Comparison of ENCODE assay signal across 18 mouse cellular contexts in the genomic region with DNA sequence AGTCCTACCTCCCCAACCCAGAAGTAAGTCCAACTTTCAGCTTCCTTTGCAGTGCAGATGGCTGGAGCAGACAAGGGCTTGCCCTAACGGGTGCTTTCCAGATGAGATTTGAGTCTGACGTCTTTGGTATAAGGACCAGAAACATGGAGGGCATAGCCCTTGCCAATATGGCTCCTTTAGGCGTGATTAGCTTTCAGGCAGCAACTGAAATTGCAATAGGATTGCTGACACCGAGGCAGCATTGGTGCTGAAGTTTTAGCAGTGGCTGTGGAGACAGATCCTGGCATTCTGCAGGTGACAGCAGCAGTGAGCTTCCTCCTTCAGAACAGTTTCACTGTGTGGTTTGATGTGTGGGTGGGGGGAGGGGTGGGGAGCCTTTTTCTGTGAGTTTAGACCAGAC. TPM values are rescaled to one million over a fixed set of nuclear protein-coding genes. Genes with fewer than 3 reads are reported as not detected.
DNase-seq lines count a peak whose midpoint lies in the region; ATAC-seq and TF ChIP-seq lines count a peak whose summit lies in the region.
"Had no signal": no experiment of that assay in that cellular context is flagged by ENCODE, and none has a peak within 500 bp of the region (broad histone marks: within the 10 kb centered on the region; RNA-seq: fewer than 3 reads in every experiment).

No protein-coding gene starts in this region.

- ATAC-seq in frontal cortex, adult (ENCODE audit: low TSS enrichment) = peak; percentile 50; the same call in 1 of the 2 replicates
- ATAC-seq in megakaryocyte progenitor cell, adult 5-6 weeks (replicated peaks; ENCODE audit: poor library complexity) = peak; percentile 82
- ATAC-seq: forebrain, embryonic 13.5 days; intestine, embryonic 15.5 days; Patski had no signal

- WGBS in bone marrow, adult 2 months = 2% methylated on average over 4 of the region's 4 CpGs

- peaks cover 3% of the 10 kb centered on the region for H3K4me1 ChIP-seq in bone marrow, adult 2 months (ENCODE audit: control insufficient read depth, insufficient read depth, low read length)
- H3K4me1 ChIP-seq: embryonic facial prominence, embryonic 12.5 days; forebrain, embryonic 13.5 days; intestine, embryonic 15.5 days had no signal

- H3K27ac ChIP-seq in bone marrow, adult 2 months (ENCODE audit: control insufficient read depth, insufficient read depth, low read depth, low read length, poor library complexity) = peak overlapping the region; percentile 87
- H3K27ac ChIP-seq: embryonic facial prominence, embryonic 12.5 days; forebrain, embryonic 13.5 days; intestine, embryonic 15.5 days; left cerebral cortex, adult 2 months had no signal

- DNase-seq in frontal cortex, postnatal 25 days (ENCODE audit: low spot score in 2 of 2) = no peak
- DNase-seq in thymus, postnatal 25 days = peak; percentile 70
- DNase-seq in urinary bladder, postnatal 25 days (ENCODE audit: low spot score) = no peak
- DNase-seq in embryo, embryonic 11 days = no peak
- DNase-seq in gastrocnemius, adult 18-20 months (ENCODE audit: low spot score) = no peak
- DNase-seq: adrenal gland, adult 8-10 months; cerebellum, adult 18-20 months; gastrocnemius, postnatal 14 days; kidney, postnatal 4 days; lung, postnatal 14 days had no signal

- TF ChIP-seq CTCF in bone marrow, adult 2 months (IDR thresholded peaks at IDR 0.05; ENCODE audit: control insufficient read depth, insufficient read depth, low read length) = no peak

- no peak for TF ChIP-seq POLR2A in bone marrow, adult 2 months (IDR thresholded peaks at IDR 0.05; ENCODE audit: borderline replicate concordance, control insufficient read depth, low read depth, low read length)

- peak overlapping the region; percentile 28 for H3K4me3 ChIP-seq in bone marrow, adult 2 months (replicated peaks; ENCODE audit: control insufficient read depth, low read depth, low read length)
- H3K4me3 ChIP-seq: embryonic facial prominence, embryonic 12.5 days; forebrain, embryonic 13.5 days; intestine, embryonic 15.5 days; left cerebral cortex, adult 2 months had no signal

RNA-seq across cellular contexts. Expression of a gene that starts 49.6 kb away (rescaled TPM):
- 0.84 and 3.1 TPM in 2 replicates for polyA plus RNA-seq in bone marrow, adult 2 months (2011; ENCODE audit: insufficient read depth, insufficient read length, low replicate concordance, missing spikeins)
- total RNA-seq in megakaryocyte progenitor cell, adult 5-6 weeks (2015) = 0.20 and 0.25 TPM in 2 replicates
- 0.07 and 0.17 TPM in 2 replicates for total RNA-seq in megakaryocyte progenitor cell, adult 5-6 weeks (2017)
- total RNA-seq in gastrocnemius, adult 18-20 months (2021) = not detected
- total RNA-seq: gastrocnemius, postnatal 14 days; left cerebral cortex, adult 2 months had no signal
- polyA plus RNA-seq: embryonic facial prominence, embryonic 12.5 days; forebrain, embryonic 13.5 days; Patski had no signal
